Mouse (Mus musculus) neural tube, embryonic 10.5 days (tissue): ENCODE results near the gene Yy2.

Experiments
- DNase-seq: peaks from one replicate; pipeline ENCODE4 v3.0.0-alpha.2; 2017; ENCODE audit warnings: low spot score; ENCODE audit errors: extremely low spot score

Gene Yy2

DNA sequence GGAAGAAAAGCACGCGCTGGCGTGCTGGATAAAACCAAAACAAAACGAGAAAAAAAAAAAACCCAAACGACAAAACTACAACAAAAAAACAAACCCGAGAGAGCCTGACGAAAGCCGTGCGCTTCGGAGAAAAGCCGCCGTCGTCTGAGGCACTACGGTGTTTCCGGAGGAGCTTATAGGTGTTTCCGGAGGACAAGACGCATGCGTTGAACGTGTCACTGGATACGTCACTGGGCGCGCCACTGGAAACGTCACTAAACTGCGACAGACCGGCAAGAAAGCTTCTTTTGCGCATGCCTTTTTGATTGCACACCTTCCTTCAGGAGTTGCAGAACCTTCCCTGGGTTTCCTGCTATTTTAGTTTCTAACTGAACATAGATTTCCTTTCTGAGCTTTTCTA is at the start of gene Yy2:
Gene Yy2 (minus strand): TSS at position 146 of the 400 bp plus-strand sequence.
- DNase-seq, result no peak

DNA sequence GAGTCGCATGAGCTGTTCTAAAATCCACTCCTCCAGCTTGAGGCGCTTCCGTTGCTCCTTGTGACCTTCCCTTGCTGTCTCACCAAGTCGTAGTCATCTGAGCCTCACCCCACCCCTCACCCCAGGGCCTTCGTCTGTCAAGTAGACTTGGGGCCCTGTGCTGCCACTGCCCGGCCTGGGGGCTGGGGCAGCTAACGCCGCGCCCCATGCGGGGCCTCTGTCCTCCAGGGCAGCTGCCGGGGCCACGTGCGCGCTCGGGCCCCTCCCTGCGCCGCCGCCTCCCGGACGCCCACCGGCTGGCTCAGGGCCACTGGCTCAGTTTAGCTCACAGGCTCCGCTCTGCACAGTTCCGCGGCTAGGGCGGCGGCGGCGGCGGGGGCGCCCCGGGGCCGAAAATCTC is 44.1 kb upstream of the Yy2 start:
- no peak for DNase-seq

DNA sequence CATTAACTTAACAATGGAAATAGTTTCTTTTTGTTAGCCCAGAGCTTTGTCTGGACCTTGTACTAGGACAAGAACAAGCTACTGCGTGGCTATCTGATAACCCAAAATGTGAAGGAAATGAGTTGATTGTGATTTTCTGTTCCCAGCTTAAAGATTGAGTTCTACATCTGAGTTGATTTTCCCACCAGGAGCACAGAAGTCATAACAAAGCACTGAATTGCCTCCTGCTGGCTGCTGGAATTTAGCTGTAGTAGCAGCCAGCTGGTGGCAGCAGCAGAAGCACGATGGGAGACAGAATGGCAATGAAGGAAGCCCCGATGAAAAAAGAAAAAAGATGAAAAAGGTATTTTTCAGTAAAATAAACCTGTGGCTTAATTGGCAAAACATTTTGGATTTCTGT is 32.7 kb upstream of the Yy2 start:
- no peak for DNase-seq

DNA sequence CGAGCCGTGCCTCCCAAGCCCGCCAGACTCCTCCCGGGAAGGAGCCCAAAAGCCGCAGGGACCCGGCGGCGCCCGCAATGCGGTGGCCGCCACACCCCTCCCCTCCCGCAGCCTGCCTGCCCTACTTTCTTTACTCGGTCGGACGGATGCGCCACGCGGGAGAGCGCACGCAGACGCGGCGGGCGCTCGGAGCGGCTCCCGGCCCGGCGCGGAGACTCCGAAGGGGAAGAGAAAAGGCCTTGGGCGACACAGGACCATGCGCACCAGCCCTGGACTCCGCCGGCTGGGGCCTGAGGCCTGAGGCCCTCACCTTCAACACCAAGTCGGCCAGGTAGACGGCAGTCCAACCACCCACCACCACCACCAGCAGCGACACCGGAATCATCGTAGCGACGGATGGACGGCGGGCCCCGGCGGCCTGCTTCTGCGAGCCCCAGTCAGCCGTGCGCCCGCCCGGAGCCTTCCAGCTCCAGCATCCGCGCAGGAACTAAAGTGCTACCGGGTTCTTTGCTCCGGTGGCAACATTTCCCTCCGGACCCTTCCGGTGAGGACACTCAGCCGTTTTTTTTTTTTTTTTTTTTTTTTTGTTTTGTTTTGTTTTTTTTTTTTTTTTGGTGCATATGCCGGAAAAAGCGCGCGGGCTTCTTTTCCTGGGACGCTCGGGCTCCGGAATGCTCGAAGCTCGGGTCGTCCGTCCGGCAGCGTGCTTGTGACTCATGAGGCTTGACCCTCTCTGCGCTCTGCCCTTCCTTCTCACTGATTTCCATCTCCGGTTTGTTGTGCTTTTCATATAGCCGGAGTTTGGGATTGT is 29.6 kb upstream of the Yy2 start, which contains the start of gene Mbtps2:
Gene Mbtps2 (minus strand): TSS at position 530 of the 811 bp plus-strand sequence.
- DNase-seq, result peak; percentile 66

DNA sequence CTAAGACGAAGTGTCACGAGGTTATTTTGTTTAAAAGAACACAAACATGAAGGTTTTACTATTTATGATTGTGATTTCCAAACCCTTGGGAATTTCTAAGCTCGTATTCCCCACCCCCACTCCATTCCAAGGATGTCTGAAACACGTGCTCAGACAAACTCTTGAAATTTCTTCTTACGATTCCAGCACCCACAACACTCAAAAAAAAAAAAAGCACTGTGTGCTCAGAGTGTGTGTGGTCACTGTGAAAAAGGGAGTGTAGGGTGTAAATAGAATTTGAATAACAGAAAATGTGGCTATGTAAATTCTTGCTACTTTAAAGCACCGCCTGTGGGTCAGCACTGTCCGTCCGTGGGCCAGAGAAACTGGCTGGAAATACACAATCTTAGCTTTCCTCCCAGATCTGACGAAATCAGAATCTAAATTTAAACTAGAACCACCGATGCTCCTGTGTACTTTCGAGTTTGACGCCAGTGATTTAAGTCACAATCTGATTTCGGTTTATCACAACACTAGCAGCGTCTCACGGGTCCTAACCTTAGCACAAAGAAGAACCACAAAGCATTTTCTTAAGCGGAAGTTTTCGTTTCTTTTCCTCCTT is 28.9 kb upstream of the Yy2 start:
- peak; percentile 20 for DNase-seq

DNA sequence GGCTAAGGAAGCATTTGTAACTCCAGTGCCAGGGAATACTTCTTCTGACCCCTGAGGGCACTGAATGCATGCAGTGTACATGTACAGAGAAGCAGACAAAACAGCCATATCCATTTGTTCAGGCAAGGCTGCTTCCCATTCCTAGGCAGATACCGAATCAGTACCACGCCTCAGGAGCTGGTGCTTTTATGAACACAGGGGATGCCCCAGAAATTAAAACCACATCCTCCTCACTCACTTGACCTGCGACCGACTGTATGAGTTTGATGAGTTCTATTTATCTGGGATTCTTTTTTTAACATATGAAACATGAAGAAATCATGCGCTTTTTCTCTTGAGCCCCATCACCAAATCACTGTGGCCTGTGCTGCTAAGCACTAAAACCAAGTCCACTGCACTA is 28.0 kb upstream of the Yy2 start:
- no peak for DNase-seq

DNA sequence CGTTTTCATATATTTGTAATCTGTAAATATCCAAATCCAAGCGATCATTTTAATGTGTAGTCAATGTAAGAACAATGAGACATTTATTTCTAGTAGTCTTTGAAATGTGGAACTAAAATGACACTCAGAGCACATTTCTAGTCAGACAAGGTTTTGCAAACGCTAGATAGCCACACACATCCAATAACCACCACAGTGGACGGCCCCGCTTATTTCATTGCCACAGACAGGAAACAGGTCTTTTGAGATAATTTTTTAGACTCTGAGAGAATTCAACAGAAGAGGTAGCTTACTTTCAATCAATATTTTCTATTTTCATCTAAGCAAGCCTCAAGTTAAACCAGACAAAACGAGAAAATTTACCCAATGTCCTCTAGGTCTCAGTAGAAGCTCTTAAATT is 27.1 kb upstream of the Yy2 start:
- DNase-seq, result no peak

DNA sequence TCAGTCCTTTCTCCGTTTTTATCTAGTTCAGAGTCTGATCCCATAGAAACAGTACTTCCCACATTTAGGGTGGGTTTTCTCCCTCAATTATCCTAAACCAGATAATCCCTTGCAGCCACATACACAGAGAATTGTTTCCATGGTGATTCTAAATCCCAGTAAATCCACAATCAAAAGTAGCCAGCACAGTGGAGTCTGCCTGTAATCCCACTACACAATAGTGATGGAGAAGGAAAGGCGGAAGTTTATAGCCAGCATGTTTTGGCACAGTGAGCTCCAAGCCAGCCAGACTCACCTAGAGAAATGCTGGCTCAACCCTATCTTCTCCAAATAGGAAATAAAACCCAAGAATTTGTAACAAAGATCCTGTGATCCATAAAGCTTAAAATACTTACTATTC is 25.8 kb upstream of the Yy2 start:
- no peak for DNase-seq

DNA sequence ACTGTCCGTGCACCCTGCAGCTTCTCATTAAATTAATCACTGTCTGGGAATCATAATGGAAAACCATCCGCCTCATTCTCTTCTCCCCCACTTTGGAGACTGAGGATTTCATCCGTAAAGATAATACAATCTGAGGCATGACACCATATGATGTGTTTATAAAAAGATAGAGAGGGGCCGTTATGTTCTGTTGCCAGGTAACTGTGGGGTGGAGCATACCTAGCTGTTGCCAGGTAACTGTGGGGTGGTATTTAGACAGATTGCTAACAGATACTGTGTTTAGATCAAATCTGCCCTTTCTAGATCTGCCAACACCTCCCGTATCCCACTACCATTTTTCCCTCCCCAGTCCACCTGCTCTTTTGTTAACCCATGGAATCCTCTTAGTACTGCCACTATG is 18.2 kb upstream of the Yy2 start:
- no peak for DNase-seq

DNA sequence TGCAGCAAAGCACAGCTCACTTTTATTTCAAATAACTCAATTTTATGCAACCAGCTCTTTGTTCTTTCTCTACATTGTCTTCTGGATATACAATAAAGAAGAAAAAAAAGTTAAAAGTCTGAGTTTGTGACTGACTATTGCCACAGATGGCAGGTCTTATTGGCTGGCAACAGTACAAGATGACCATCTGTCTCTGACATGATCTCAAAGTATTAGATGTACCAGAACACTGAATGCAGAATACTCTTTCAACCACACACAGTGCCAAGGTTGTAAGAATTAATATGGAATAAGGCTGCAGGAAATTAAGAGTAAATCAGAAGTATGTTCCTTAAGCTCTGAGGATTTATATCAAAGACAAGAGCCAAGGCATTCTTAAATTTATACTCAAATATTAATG is 17.6 kb upstream of the Yy2 start:
- no peak for DNase-seq

DNA sequence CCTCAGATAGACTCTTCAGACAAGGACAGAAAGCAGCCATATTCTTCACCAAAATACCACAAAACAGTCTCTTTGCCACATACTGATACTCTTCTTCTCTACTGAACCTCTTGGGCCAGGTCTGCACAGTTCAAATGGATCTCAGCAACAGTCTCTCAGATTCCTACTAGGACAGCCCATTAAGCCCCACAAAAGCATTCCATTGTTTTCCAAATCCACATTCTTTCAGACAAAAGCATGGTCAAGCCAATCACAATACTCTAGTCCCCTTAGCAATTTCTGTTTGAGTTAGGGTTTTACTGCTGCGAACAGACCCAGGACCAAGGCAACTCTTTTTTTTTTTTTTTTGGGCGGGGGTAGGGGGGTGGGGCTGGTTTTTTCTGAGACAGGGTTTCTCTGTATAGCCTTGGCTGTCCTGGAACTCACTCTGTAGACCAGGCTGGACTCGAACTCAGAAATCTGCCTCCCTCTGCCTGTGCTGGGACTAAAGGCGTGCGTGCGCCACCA is 10.4 kb upstream of the Yy2 start:
- DNase-seq, result no peak

DNA sequence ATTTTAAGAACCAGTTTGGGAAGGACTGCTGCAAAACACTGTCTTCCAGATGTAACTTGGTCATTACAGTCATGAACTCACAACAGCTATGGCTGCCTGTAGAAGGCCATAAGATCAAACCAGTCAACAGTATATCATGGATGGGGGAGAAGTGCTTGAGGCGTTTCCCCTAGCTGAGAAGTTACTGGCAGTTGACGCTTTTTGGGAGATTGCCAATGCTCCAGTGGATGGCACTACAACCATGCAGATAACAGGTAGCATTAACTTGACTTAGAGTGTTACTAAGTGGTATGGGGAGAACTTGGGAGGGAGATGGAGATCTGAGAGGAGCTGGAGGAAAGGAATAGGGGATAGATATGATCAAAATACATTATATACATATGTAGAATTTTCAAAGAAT is 5.9 kb upstream of the Yy2 start:
- no peak for DNase-seq

DNA sequence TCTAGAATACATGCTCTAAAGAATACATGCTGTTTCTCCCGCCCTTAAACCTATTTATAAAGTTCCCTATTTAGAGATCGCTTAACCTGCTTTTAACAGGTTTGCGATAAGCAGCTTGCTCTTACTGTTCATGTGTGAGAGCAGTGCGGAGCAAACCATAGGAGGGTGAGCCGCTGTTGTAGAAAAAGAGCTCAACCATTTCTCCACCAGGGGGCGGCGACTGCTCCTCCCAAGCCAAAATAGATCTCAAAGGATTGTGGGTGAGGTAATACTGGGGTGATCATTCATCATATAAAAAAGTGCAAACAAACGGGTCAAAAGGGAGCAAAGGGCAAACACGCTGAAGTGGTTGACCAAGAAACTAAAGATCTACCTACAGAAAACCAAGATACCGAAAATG is 5.0 kb downstream of the Yy2 start:
- no peak for DNase-seq

DNA sequence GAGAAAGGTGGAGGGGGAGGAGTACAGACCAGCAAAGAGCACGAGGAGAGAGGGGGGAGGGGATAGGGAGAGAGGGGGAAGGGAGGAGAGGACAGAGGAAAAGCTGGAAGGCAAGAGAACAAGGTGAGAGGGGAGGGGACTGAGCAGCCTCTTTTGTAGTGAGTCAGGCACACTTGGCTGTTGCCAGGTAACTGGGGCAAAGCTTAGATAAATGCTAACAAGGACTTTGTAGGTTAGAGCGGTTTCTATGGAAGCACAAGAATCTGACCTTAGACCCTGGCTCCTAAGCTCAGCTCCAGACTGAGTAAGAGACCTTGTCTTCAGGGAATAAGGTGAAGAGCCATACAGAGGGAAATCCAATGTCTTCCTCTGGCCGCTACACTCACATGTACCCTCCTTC is 21.7 kb downstream of the Yy2 start:
- DNase-seq, result no peak
